Mouse (Mus musculus): ENCODE results near the gene Tarbp2. TPM values are rescaled to one million over a fixed set of nuclear protein-coding genes. Genes with fewer than 3 reads are reported as not detected.

Tarbp2 gene
- total and polyA plus RNA-seq, 3 experiments: 30.5 to 64.1 (median 32.5) TPM

- no peak for DNase-seq
Measured at GRCm38 (mm10) chr15:102526111-102527002, 8.4 kb downstream of the Tarbp2 start.

GRCm38 (mm10) chr15:102527936-102528335 is 9.9 kb downstream of the Tarbp2 start:
- DNase-seq: no peak

DNA sequence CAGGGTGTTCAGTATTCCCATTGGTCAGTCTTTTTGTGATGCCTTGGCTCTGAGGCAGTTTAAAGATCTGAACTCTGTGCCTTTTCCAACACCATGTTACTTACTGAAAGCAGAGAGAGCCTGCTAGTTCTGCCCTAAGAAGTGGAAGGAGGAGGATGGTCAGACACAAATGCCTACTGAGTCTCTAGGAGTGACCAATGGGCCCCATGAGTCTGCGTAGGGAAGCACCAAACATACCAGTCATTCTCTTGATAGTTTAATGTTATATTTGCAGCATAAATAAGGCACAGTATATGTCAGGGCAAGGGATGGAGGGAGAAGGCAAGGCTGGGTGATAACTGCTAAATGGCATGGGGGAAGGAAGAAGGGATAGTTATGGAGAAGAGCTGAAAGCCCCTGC is 10.4 kb downstream of the Tarbp2 start:
- DNase-seq: no peak

DNA sequence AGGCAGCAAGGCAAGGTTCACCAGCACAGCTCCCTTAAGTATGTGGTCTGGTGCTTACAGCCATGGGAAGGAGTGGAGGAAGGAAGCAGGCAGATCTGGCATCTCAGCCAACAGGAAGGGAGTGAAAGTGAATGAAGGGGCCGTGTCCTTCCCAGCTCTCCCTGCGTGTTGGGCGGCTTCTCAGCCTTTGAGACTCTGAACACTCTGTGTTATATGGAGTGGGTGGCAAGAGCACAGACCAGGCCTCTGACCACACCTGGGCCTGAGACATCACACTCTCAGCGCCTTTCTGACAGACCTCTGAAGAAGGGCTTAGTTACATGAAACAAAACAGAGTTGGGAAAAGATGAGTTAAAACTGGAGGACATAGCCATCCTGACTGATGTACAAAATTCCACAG is 12.6 kb downstream of the Tarbp2 start:
- DNase-seq: no peak

- no peak for DNase-seq
Measured at GRCm38 (mm10) chr15:102531586-102531985, 13.6 kb downstream of the Tarbp2 start.

DNA sequence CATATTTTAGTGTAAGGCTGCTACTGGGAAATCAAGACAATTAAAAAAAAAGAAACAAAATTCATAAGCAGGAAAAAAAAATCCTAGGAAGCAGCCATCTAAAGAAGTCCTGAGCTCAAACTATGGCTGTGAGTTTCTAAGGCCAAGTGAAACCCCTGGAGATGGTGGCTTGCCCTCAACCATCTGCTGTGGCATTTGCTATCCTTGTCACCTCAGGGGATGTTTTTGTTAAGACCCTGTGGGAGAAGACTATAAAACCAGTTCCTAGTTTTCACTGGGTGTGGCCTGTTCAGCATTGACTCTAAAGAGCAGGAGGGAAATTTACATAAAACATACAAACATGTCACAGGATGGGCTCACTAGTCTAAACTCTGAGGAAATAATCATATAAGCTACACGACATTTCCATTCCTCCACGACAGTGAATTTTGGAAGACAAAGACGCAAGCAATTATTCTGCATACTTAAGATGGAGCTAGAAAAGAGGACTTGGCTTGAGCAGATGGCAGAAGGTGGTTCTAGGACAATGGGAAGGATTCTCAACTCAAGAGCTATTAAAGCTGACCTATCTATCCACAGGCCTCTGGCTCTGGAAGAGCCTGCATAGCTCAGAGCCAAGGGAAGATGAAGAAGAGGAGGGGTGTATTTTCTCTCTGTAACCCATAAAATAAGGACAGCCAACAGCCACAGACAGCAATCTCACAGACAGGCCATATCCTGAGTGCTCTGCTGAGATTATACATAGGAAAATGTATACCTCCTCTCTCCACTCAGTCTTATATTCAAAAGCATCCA is 14.3 kb downstream of the Tarbp2 start:
- DNase-seq: no peak

DNA sequence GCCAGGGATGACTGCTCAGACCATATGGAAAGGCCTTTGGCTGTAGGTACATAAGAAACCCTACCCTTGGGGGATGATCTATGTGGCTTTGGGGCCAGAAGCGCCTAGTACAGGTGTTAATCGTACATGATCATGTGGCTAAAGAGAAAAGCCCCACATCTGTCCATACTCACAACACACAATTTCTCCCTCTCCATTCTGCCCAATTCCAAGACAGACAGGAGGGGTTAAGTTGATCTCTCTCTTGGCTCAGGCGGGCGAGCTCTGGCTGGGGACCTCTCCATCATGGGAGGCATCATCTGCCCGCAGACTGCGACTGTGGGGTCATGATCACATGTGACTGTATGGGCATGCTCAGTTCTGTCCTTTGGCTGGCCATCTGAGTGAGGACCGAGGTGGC is 15.9 kb downstream of the Tarbp2 start:
- no peak for DNase-seq

- no peak for DNase-seq
Measured at GRCm38 (mm10) chr15:102544801-102545200, 26.8 kb downstream of the Tarbp2 start.

- DNase-seq: no peak
Measured at GRCm38 (mm10) chr15:102546246-102546645, 28.3 kb downstream of the Tarbp2 start.

DNA sequence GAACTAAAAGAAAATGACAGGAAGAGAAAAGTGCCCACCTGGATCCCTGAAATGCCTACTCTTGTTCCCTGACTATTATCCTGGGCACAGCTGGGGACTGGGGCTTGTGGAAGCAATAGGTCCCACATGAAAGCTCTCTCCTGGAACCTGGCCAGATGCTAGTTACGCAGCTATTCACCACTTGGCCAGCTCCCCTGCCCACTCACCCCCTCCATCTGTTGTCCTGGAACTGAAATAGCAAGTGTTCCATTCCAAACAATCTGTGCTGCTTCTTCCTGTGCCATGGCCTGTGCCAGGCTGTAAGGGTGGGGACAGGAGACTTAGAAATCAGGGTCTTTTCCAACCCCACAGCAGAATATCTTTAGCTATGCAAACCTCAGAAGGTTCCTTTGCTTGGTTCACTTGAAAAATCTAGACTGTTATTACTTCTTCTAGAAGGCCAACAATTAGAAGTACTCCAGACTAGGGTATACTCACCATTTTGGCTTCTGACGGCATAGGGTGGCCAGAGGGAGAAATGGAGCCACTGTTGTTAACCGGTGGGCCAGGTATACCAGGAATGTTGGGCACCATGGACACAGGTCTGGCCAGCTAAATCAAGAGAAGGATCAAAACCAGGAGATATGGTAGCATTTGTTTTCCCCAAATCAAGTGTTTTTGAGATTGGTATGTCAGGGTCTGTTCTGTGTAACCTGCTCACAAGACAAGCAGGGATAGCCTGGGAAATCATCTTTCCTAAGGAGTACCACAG is 28.9 kb downstream of the Tarbp2 start:
- peak; percentile 60 for DNase-seq

DNA sequence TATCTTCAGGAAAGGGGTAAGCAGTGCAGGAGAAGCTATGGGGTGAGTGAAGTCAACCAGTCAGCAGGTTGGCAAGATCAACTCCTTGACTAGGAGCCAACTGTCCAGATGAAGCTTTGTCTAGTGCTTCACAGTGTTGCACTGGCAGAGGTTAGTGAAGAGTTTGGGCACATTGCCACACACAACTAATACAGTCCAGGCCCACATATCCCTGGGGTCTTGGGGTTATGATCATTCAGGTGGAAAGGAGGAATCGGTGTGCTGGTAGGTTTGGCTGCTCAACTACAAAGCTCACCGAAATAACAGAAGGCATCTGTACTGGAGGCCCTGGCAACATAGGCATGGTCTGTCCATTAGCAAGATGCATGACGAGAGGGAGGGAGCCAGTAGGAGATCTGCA is 29.5 kb downstream of the Tarbp2 start:
- no peak for DNase-seq

DNA sequence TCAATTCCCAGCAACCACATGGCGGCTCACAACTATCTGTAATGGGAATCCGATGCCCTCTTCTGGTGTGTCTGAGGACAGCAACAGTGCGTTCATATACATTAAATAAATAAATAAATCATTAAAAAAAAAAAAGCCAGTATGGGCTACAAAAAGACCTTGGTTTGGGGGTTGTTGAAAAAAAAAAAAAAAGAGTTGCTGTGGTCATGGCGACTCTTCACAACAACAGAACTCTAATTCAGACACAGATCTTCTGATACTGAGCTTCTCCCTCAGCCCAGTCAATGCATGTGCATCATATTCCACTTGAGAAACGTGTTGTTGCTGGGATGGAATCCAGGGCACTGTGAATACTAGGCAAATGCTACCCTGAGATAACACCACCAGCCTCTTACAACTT is 34.6 kb downstream of the Tarbp2 start:
- no peak for DNase-seq

GRCm38 (mm10) chr15:102555581-102555980 is 37.6 kb downstream of the Tarbp2 start:
- DNase-seq: no peak

GRCm38 (mm10) chr15:102557580-102557979 is 39.6 kb downstream of the Tarbp2 start:
- DNase-seq: no peak

DNA sequence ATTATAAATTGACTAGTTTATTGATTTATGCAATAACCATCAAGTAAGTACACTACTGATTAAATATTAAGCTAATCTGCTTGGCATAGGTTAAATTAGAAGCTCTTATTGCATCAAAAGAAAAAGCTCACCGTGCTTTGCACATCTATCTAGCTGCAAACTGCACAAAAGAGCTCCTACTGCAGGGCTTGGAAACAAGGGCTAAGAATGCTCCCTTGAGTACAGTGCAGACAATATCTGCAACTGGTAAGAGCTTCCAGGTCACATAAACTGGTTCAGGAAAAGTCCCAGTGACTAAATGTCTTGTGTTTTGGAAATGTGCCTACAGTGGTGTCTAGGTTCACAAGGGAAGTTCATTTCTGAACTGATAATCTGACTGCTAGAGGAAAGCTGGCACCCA is 44.5 kb downstream of the Tarbp2 start:
- DNase-seq: no peak

DNA sequence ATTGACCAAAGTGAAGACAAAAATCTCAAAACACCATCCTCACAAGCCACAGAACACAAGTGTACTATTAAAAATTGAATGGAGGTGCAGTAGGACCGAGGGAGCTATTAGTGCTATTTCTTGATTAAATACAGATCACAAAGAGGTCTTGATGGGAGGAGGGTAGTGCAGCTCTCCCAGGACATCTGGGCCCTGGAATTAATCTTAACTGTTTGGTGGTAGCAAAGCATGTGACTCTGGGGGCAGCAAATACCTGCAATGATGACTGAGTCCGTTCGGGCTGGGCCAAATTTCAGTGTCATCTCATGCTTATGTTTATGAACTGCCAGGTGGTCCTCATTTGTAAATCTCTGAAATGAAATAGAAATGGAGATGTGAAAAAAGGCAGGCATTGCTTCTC is 45.1 kb downstream of the Tarbp2 start:
- no peak for DNase-seq

- DNase-seq: no peak
Measured at GRCm38 (mm10) chr15:102563681-102564080, 45.7 kb downstream of the Tarbp2 start.

DNA sequence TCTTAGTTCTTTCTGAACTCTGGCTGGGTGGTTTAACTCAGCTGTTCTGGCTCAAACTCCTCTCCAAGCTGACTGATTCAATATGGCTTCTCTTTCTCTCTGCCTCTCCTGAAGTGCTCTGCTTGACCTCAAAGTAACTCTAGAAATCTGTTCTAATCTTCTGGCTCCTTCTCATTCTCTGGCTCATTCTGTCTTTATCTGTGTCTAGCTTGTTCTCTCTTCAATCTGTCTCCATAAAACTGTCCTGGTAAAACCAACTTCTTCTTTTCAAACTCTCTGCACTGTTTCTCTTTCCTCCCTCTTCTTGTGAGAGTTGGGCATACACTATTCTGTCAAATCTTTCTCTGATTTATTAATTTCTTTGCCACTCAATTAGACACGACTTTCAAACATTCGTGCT is 49.9 kb downstream of the Tarbp2 start:
- DNase-seq: no peak

DNA sequence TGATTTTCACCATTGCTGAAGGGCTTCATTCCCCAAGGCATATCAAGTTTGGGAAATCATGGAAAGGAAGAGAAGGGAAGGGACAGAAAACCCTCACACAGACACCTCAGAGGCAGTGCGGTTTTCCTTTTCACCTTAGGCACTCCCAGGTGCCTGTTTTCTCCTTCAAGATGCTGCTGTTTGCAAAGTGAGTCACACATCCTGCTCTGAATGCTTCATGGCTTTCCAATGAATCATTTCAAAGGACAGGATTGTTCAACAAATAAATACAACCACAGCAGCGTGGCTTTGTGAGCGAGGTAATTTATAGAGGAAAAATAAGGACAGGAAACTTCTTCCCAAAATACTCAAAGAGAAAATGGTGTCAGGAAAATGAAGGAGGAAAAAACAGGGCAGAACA is 54.1 kb downstream of the Tarbp2 start:
- peak; percentile 13 for DNase-seq

Data from adrenal gland, adult 2 months (tissue).